Mouse (Mus musculus) lung, postnatal 0 days (tissue): Measurements from ENCODE around the gene Btd.

Experiments
- CTCF ChIP-seq: IDR thresholded peaks from 2 replicates; pipeline ENCODE4 v1.5.1; 2016; ENCODE audit warnings: antibody characterized with exemption, mild to moderate bottlenecking
- EP300 ChIP-seq: IDR thresholded peaks from 2 replicates; pipeline ENCODE4 v1.6.1; 2016; ENCODE audit warnings: antibody characterized with exemption, mild to moderate bottlenecking, control low read depth

DNA sequence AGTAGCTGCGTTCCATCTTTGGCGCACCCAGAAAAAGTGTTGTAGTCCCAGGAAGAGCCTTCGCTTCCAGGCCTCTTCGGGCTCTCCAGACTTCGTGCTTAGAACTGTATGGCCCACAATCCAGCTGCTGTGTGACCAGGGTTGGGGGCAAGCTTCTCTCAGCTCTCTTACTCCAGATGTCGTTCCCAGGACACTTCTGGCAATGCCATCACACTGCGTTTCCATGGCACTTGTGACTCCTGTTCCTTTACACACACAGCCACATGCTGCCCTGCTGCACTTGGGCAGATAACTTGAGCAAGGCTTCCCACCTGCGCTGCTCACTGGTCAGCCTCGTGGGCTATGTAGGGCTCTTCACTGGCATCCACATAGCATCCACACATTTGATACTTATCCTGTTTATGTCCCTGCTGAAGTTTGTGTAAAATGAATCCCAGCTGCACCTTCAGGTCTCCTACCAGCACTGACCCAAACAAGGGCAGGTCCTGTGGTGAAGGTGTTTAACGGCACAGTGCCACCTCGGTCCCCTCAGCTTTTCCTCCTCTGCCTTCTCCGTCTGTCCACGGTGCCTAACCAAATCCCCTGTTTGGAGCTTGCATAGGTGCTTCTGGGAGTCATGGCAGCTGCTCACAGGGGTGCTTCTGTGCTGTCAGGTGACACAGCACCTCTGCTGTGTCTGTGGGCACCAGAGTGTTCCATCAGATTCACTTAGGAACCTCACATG, 22.7 kb downstream of the Btd start:
- no peak for TF ChIP-seq CTCF
- no peak for TF ChIP-seq EP300
